Mouse (Mus musculus): ENCODE results near the gene Dock7. TPM values are rescaled to one million over a fixed set of nuclear protein-coding genes. Genes with fewer than 3 reads are reported as not detected.

Dock7 gene
- polyA plus RNA-seq, 1 experiment from 2014 or later = 49.0 TPM

DNA sequence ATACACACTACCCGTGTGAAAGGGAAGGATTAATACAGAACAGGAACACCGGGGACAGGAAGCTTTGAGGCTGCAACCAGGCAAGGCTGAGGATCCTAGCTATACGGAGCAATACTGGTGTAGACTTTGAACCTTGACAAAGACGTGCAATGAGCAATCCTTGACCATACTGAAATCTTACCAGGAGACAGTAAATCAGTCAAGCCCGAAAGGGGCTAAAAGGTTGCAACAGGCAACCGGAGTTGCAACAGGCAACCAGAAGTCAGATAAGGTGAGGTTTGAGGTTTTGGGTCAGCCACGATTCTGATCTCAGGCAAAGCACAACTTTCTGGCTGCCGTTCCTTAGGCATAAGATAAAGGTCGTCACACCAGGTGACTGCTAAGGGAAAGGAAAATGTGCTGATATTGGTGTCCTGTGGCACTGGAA, 10.5 kb upstream of the Dock7 start:
- H3K9ac ChIP-seq (ENCODE audit: low read length) = no peak overlapping the region
- no peaks in the 10 kb centered on the region for H3K9me3 ChIP-seq (ENCODE audit: control insufficient read depth, low read length)
- H3K4me3 ChIP-seq (ENCODE audit: low read length) = no peak overlapping the region
- no peak overlapping the region for H3K4me2 ChIP-seq (ENCODE audit: low read depth, low read length)
- ATAC-seq (ENCODE audit: low read depth) = no peak
- 74% methylated on average over 9 of the region's 9 CpGs for WGBS
- H3K27ac ChIP-seq (ENCODE audit: low read length) = no peak overlapping the region
- H3K27me3 ChIP-seq (ENCODE audit: control insufficient read depth, insufficient read depth, low read depth, low read length) = no peaks in the 10 kb centered on the region
- H3K4me1 ChIP-seq (replicated peaks; ENCODE audit: control insufficient read depth, insufficient read depth, low read length) = no peaks in the 10 kb centered on the region
- no peaks in the 10 kb centered on the region for H3K36me3 ChIP-seq (ENCODE audit: control insufficient read depth, insufficient read depth, low read length)

DNA sequence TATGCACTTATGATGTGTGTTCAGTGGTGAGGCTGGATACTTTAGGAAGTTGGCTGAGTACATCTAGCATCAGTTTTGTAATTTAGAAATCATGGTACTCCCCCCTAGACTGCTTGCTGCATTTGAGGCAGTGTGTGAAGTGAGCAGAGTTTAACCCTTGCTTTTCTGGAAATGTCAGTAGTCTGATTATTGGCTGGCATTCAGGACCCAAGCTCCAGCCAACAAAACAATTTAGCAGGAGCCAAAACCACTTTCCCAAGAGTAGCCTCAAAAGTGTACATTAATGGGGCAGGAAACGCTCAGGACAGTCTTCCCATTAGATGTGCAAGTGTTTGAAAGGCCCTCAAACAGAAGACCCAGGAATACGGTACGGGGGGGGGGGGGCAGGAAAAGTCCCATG, 2.8 kb upstream of the Dock7 start:
- 17% methylated on average over 3 of the region's 3 CpGs for WGBS
- Histone ChIP-seq H3K4me3 (ENCODE audit: low read length) (no peak overlapping the region), H3K9me3 (ENCODE audit: control insufficient read depth, low read length) (no peaks in the 10 kb centered on the region), H3K4me1 (replicated peaks; ENCODE audit: control insufficient read depth, insufficient read depth, low read length) (peaks cover 24% of the 10 kb centered on the region), H3K36me3 (ENCODE audit: control insufficient read depth, insufficient read depth, low read length) (no peaks in the 10 kb centered on the region), H3K9ac (ENCODE audit: low read length) (no peak overlapping the region), H3K4me2 (ENCODE audit: low read depth, low read length) (no peak overlapping the region), H3K27me3 (ENCODE audit: control insufficient read depth, insufficient read depth, low read depth, low read length) (no peaks in the 10 kb centered on the region), H3K27ac (ENCODE audit: low read length) (no peak overlapping the region)
- no peak for ATAC-seq (ENCODE audit: low read depth)

DNA sequence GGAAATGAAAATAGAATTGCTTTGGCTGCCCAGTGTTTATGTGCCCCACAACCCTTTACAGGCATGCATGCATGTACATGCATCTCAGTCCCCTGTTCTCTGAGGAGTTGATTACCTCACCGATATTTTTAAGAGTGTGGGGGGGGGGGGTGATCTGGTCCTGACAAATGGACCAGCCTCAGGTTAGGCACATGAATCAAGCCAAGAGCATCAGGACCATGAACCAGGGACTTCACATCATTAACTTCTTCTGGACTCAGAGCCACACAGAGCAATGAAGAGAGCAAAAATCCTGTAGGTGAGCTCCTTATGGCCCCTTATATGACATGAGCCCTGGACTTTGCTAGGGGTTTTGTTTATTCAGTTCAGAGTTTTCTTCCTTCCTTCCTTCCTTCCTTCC, 2.1 kb upstream of the Dock7 start:
- Histone ChIP-seq H3K36me3 (ENCODE audit: control insufficient read depth, insufficient read depth, low read length) (no peaks in the 10 kb centered on the region), H3K4me3 (ENCODE audit: low read length) (no peak overlapping the region), H3K27me3 (ENCODE audit: control insufficient read depth, insufficient read depth, low read depth, low read length) (no peaks in the 10 kb centered on the region), H3K4me2 (ENCODE audit: low read depth, low read length) (no peak overlapping the region), H3K9me3 (ENCODE audit: control insufficient read depth, low read length) (no peaks in the 10 kb centered on the region), H3K4me1 (replicated peaks; ENCODE audit: control insufficient read depth, insufficient read depth, low read length) (peaks cover 25% of the 10 kb centered on the region), H3K27ac (ENCODE audit: low read length) (no peak overlapping the region), H3K9ac (ENCODE audit: low read length) (no peak overlapping the region)
- WGBS = 79% methylated on average over 1 of the region's 1 CpGs
- ATAC-seq (ENCODE audit: low read depth) = no peak

DNA sequence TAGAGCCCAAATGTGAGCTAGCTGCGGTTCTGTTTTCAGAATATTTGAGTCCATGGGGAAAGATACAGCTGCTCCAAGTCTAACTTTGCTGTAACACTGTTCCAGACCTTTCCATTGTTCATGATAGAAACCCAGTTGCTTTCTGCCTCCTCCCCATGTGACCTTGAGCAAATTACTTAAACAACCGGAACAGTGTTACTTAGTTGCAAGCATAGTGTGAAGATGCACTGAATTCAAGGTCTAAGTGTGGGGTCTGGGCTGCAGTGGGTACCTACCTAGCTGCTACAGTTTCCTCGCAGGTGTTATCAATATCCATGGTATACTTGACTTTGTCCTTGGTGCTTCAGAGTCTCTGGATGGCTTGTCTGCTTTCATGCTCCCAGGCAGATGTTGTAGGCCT, 1.3 kb upstream of the Dock7 start:
- Histone ChIP-seq H3K4me1 (replicated peaks; ENCODE audit: control insufficient read depth, insufficient read depth, low read length) (peaks cover 25% of the 10 kb centered on the region), H3K27ac (ENCODE audit: low read length) (0 out of 2 replicates have a peak overlapping the region, but pooled peaks have one; percentile 13), H3K9ac (ENCODE audit: low read length) (no peak overlapping the region), H3K36me3 (ENCODE audit: control insufficient read depth, insufficient read depth, low read length) (no peaks in the 10 kb centered on the region), H3K9me3 (ENCODE audit: control insufficient read depth, low read length) (no peaks in the 10 kb centered on the region), H3K4me2 (ENCODE audit: low read depth, low read length) (no peak overlapping the region), H3K27me3 (ENCODE audit: control insufficient read depth, insufficient read depth, low read depth, low read length) (no peaks in the 10 kb centered on the region), H3K4me3 (ENCODE audit: low read length) (no peak overlapping the region)
- WGBS = 57% methylated on average over 3 of the region's 3 CpGs
- ATAC-seq (ENCODE audit: low read depth) = no peak

DNA sequence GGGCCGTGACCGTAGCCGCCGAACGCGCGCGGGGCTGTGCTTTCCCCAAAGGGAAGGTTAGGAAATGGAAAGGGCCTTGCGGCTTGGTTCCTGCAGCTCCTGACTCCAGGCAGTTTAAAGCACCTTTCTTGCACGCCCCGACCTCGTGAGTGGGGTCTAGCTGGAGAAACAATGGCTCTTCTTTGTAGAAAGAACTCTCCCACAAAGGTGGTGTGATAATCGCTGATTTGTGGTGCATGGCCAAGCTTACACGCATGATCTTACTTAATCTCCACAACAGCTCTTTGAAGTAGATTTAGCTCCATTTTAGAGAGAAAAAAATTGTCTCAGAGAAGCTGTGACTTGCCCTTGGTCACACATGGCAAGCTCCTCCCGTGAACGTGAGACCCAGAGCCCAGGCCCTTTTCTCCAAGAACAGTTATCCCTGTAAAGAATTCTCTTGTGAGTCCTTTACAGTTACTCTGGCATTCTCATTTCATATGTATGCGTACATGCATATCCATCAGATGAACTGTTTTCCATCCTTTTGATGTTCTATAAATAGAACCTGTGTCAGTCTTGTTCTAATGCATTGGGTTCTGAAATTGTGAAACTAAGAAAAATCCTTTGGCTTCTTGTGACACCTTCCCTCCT, 524 bp upstream of the Dock7 start:
- H3K27ac ChIP-seq (ENCODE audit: low read length) = no peak overlapping the region
- ATAC-seq (ENCODE audit: low read depth) = no peak

DNA sequence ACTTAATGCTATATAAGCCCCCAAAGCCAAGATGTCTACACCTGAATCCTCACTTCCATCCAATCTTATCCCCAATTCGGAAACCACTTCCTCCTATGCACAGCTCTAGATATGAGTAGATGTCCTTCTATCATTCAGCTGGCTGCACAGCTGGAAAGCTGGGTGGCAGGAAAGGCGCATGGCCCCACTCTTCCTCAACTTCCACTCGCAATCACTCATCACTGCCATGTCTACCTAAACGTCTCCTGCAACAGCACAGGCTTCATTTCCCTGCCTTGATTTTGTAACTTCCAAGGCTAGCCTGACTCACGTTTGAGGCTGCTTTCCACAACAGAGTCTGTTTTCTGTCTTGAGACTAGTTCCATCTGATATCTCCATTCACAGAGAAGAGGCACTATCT, 1.7 kb downstream of the Dock7 start:
- Histone ChIP-seq H3K9me3 (ENCODE audit: control insufficient read depth, low read length) (no peaks in the 10 kb centered on the region), H3K9ac (ENCODE audit: low read length) (0 out of 2 replicates have a peak overlapping the region, but pooled peaks have one; percentile 1), H3K4me2 (ENCODE audit: low read depth, low read length) (peak overlapping the region; percentile 46), H3K27me3 (ENCODE audit: control insufficient read depth, insufficient read depth, low read depth, low read length) (no peaks in the 10 kb centered on the region), H3K4me3 (ENCODE audit: low read length) (peak overlapping the region; percentile 21), H3K4me1 (replicated peaks; ENCODE audit: control insufficient read depth, insufficient read depth, low read length) (peaks cover 41% of the 10 kb centered on the region), H3K36me3 (ENCODE audit: control insufficient read depth, insufficient read depth, low read length) (no peaks in the 10 kb centered on the region), H3K27ac (ENCODE audit: low read length) (no peak overlapping the region)
- WGBS = 41% methylated on average over 5 of the region's 5 CpGs
- no peak for ATAC-seq (ENCODE audit: low read depth)

More for the DNA sequence above, 524 bp upstream of the Dock7 start:
- Histone ChIP-seq H3K4me2 (ENCODE audit: low read depth, low read length) (peak overlapping the region; percentile 92), H3K27me3 (ENCODE audit: control insufficient read depth, insufficient read depth, low read depth, low read length) (no peaks in the 10 kb centered on the region), H3K4me1 (replicated peaks; ENCODE audit: control insufficient read depth, insufficient read depth, low read length) (peaks cover 31% of the 10 kb centered on the region), H3K4me3 (ENCODE audit: low read length) (peak overlapping the region; percentile 67), H3K9me3 (ENCODE audit: control insufficient read depth, low read length) (no peaks in the 10 kb centered on the region), H3K9ac (ENCODE audit: low read length) (peak overlapping the region; percentile 97), H3K36me3 (ENCODE audit: control insufficient read depth, insufficient read depth, low read length) (no peaks in the 10 kb centered on the region)
- WGBS = 2% methylated on average over 17 of the region's 17 CpGs

DNA sequence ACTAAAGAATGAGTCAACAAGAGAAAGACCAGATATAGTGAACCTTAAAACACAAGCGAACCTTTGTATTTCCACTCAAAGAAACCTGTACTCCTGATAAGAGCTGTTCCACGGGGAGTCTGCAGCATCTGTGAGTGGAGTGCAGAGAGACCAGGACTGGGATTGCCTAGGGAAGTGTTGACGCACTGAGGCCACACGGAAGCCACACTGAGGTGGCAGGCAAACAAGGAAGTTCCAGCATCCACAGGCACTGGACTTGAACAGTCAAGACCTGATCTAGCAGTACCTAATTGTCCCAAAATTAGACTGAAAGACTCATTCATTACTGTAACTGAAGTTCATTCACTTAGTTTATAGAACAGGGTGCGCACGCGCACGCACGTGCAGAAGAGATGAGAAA, 4.9 kb downstream of the Dock7 start:
- Histone ChIP-seq H3K4me2 (ENCODE audit: low read depth, low read length) (peak overlapping the region; percentile 29), H3K27ac (ENCODE audit: low read length) (peak overlapping the region; percentile 57), H3K36me3 (ENCODE audit: control insufficient read depth, insufficient read depth, low read length) (no peaks in the 10 kb centered on the region), H3K4me3 (ENCODE audit: low read length) (no peak overlapping the region), H3K9me3 (ENCODE audit: control insufficient read depth, low read length) (no peaks in the 10 kb centered on the region), H3K9ac (ENCODE audit: low read length) (peak overlapping the region; percentile 20; the same call in 1 of the 2 replicates), H3K4me1 (replicated peaks; ENCODE audit: control insufficient read depth, insufficient read depth, low read length) (peaks cover 28% of the 10 kb centered on the region), H3K27me3 (ENCODE audit: control insufficient read depth, insufficient read depth, low read depth, low read length) (no peaks in the 10 kb centered on the region)
- ATAC-seq (ENCODE audit: low read depth) = no peak
- WGBS = 59% methylated on average over 9 of the region's 9 CpGs

DNA sequence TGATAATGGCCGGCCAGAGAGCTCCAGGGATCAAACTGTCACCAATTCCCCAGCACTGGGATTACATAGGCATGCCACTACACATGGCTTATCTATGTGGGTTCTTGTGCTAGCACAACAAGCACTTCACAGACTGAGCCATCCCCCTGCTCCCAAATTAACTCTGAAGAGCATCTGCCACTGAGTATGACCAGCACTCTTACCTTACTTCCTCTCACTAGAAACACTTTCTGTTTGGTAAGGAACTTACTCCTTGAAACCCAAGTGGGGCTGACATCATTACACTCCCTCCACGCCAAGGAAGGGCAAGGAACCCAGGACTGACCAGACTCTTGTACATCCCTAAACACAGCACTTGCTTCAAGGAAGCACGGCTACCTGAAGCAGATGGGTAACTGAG, 9.0 kb downstream of the Dock7 start:
- Histone ChIP-seq H3K9ac (ENCODE audit: low read length) (no peak overlapping the region), H3K27ac (ENCODE audit: low read length) (no peak overlapping the region), H3K9me3 (ENCODE audit: control insufficient read depth, low read length) (no peaks in the 10 kb centered on the region), H3K4me1 (replicated peaks; ENCODE audit: control insufficient read depth, insufficient read depth, low read length) (peaks cover 22% of the 10 kb centered on the region), H3K36me3 (ENCODE audit: control insufficient read depth, insufficient read depth, low read length) (no peaks in the 10 kb centered on the region), H3K4me3 (ENCODE audit: low read length) (no peak overlapping the region), H3K27me3 (ENCODE audit: control insufficient read depth, insufficient read depth, low read depth, low read length) (no peaks in the 10 kb centered on the region), H3K4me2 (ENCODE audit: low read depth, low read length) (no peak overlapping the region)
- ATAC-seq (ENCODE audit: low read depth) = 0 out of 2 replicates have a peak, but pooled peaks have one; percentile 19
- 64% methylated on average over 3 of the region's 3 CpGs for WGBS

DNA sequence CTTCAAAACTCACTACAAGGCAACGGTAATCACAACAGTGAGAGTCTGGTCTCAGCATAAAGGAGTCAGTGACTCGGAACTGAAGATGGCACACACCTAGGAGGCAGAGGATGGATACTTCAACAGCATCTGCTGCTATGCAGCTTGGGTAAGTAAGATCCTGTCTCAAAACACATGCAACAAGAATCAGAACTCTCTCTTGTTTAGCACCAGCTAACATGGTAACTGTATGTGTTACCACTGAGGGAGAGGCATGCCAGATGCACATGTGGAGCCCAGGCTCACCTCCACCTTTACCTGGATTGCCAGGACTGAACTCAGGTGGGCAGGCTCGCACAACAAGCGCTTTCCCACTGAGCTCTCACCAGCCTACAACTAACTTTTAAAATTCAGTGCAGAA, 11.9 kb downstream of the Dock7 start:
- ATAC-seq (ENCODE audit: low read depth) = no peak

More for the DNA sequence above, 11.9 kb downstream of the Dock7 start:
- no peak overlapping the region for H3K4me2 ChIP-seq (ENCODE audit: low read depth, low read length)
- no peak overlapping the region for H3K9ac ChIP-seq (ENCODE audit: low read length)
- H3K27me3 ChIP-seq (ENCODE audit: control insufficient read depth, insufficient read depth, low read depth, low read length) = no peaks in the 10 kb centered on the region
- H3K4me3 ChIP-seq (ENCODE audit: low read length) = no peak overlapping the region
- H3K4me1 ChIP-seq (replicated peaks; ENCODE audit: control insufficient read depth, insufficient read depth, low read length) = peaks cover 5% of the 10 kb centered on the region; the same call in 1 of the 2 replicates
- no peaks in the 10 kb centered on the region for H3K9me3 ChIP-seq (ENCODE audit: control insufficient read depth, low read length)
- H3K27ac ChIP-seq (ENCODE audit: low read length) = no peak overlapping the region
- WGBS = 87% methylated on average over 4 of the region's 4 CpGs
- H3K36me3 ChIP-seq (ENCODE audit: control insufficient read depth, insufficient read depth, low read length) = no peaks in the 10 kb centered on the region

Data from lung, embryonic 16.5 days (tissue).